Mouse (Mus musculus): ENCODE measurements around the gene Bmpr2.

DNA sequence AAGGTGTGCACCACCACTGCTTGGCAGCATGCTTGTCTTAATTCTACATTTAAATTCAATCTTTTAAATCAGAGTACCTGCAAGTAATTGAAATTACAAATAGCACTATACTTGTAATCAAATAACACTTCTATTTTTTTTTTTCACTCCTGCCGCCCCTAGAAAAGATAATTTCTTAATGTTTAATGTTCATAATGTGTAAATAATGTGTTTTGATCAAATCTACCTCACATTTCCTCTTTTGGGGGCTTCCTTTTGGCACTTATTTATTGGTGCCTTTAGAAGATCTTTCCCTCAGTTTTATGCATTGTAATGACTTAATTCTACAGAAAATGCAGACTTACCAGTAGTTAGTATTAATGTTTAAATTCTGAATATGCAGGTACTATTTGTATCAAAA, 160.5 kb downstream of the Bmpr2 start:
- TF ChIP-seq CTCF (IDR thresholded peaks at IDR 0.05; ENCODE audit: extremely low read depth, insufficient read depth, insufficient read length, insufficient replicate concordance), result no peak
- no peak for TF ChIP-seq POLR2A (IDR thresholded peaks at IDR 0.05; ENCODE audit: low read depth, low read length)

Measured in spleen, adult 2 months (tissue).